Mouse (Mus musculus) heart, postnatal 25 days (tissue): Measurements from ENCODE around the gene Olfr1109. TPM values are rescaled to one million over a fixed set of nuclear protein-coding genes. Genes with fewer than 3 reads are reported as not detected.

Source experiments
- DNase-seq: peaks from one replicate; pipeline ENCODE4 v3.0.0; 2022; ENCODE audit warnings: low spot score
- intact Hi-C: fragments of 180-260 bp; cut with DNase I; formaldehyde crosslinking; loops from one replicate; pipeline ENCODE4 v1.15.1; 2025
- total RNA-seq, 2 experiments: library from RNA; stranded (reverse); gene quantifications; 2 replicates each; pipeline ENCODE4 v1.2.3; 2021

Gene Olfr1109
- total RNA-seq, result not detected

GRCm38 (mm10) chr2:87095908-87096307 lies at the start of gene Olfr1109:
Gene Olfr1109, minus strand, starts transcription at chr2:87096008.
- intact Hi-C loops, result no loop called here
- no peak for DNase-seq

- DNase-seq, result no peak
- intact Hi-C loops, result no loop called here
Measured at GRCm38 (mm10) chr2:87140200-87140599, 44.4 kb upstream of the Olfr1109 start, which contains the start of gene Olfr1110. Gene Olfr1110, minus strand, starts transcription at chr2:87140300.

GRCm38 (mm10) chr2:87114467-87114866 lies 18.7 kb upstream of the Olfr1109 start, which contains the start of gene Olfr259:
Gene Olfr259, minus strand, starts transcription at chr2:87114567.
- intact Hi-C loops, result no loop called here
- DNase-seq, result no peak

GRCm38 (mm10) chr2:87075717-87076116 lies 20.1 kb downstream of the Olfr1109 start, which contains the start of gene Olfr1107:
Gene Olfr1107, minus strand, starts transcription at chr2:87075817.
- no peak for DNase-seq
- intact Hi-C loops, result no loop called here

- no peak for DNase-seq
- intact Hi-C loops, result no loop called here
Measured at GRCm38 (mm10) chr2:87052173-87052572, 43.6 kb downstream of the Olfr1109 start, which contains the start of gene Olfr1106. Gene Olfr1106, minus strand, starts transcription at chr2:87052273.

Other genes with a start within 250 kb of the Olfr1109 start
- not detected for gene Olfr1095, start 244.3 kb downstream of the Olfr1109 start, total RNA-seq
- gene Gm13723, start 221.2 kb downstream of the Olfr1109 start, total RNA-seq, result not detected
- not detected for gene Olfr1097, start 203.8 kb downstream of the Olfr1109 start, total RNA-seq
- not detected for gene Olfr1098, start 171.5 kb downstream of the Olfr1109 start, total RNA-seq
- gene Olfr1099, start 135.3 kb downstream of the Olfr1109 start, total RNA-seq, result not detected
- gene Olfr1100, start 116.1 kb downstream of the Olfr1109 start, total RNA-seq, result not detected
- not detected for gene Olfr1101, start 104.8 kb downstream of the Olfr1109 start, total RNA-seq
- not detected for gene Olfr1102, start 97.6 kb downstream of the Olfr1109 start, total RNA-seq
- gene Olfr1104, start 68.9 kb downstream of the Olfr1109 start, total RNA-seq, result not detected
- gene Olfr1105, start 59.5 kb downstream of the Olfr1109 start, total RNA-seq, result not detected
- not detected for gene Olfr1106, start 43.7 kb downstream of the Olfr1109 start, total RNA-seq
- not detected for gene Olfr1107, start 20.2 kb downstream of the Olfr1109 start, total RNA-seq
- not detected for gene Olfr259, start 18.6 kb upstream of the Olfr1109 start, total RNA-seq
- not detected for gene Olfr1110, start 44.3 kb upstream of the Olfr1109 start, total RNA-seq
- gene Olfr1111, start 56.6 kb upstream of the Olfr1109 start, total RNA-seq, result not detected
- gene Olfr1112, start 91.8 kb upstream of the Olfr1109 start, total RNA-seq, result not detected
- gene Olfr1113, start 113.0 kb upstream of the Olfr1109 start, total RNA-seq, result not detected
- not detected for gene Olfr1115, start 152.0 kb upstream of the Olfr1109 start, total RNA-seq
- not detected for gene Olfr1116, start 171.5 kb upstream of the Olfr1109 start, total RNA-seq
- not detected for gene Olfr1118, start 211.6 kb upstream of the Olfr1109 start, total RNA-seq